Mouse (Mus musculus): ENCODE measurements around the gene Aipl1. TPM values are rescaled to one million over a fixed set of nuclear protein-coding genes. Genes with fewer than 3 reads are reported as not detected.

Aipl1 gene
- polyA plus RNA-seq, 1 experiment from 2014 or later: 0.19 TPM

GRCm38 (mm10) chr11:71985101-71985711, 52.1 kb downstream of the Aipl1 start:
- Histone ChIP-seq H3K36me3 (no peaks in the 10 kb centered on the region), H3K4me3 (replicated peaks) (no peak overlapping the region), H3K4me1 (replicated peaks) (peaks cover 11% of the 10 kb centered on the region; the same call in 1 of the 2 replicates), H3K27ac (no peak overlapping the region), H3K27me3 (replicated peaks) (no peaks in the 10 kb centered on the region), H3K9me3 (no peaks in the 10 kb centered on the region), H3K4me2 (replicated peaks) (no peak overlapping the region), H3K9ac (no peak overlapping the region)
- 41% methylated on average over 4 of the region's 4 CpGs for WGBS
- ATAC-seq: no peak

DNA sequence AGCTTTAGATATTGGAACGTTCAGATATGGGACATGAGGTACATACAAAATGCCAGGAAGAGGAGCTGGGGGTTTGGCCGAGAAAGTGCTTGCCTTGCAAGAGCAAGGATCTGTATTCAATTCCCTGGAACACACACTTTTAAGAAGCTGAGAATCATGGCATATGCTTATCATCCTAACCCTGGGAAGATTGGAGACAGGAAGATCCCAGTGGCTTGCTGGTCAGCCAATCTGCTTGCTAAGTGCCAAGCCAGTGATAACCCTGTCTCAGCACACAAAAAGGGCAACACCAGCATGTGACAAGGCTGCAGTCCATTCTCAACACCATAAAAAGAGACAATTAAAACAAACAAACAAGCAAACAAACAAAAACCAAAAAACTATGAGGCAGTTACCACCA, 53.2 kb downstream of the Aipl1 start:
- 84% methylated on average over 2 of the region's 2 CpGs for WGBS
- ATAC-seq: no peak
- Histone ChIP-seq H3K4me1 (replicated peaks) (peaks cover 11% of the 10 kb centered on the region; the same call in 1 of the 2 replicates), H3K27me3 (replicated peaks) (no peaks in the 10 kb centered on the region), H3K9ac (no peak overlapping the region), H3K9me3 (no peaks in the 10 kb centered on the region), H3K4me2 (replicated peaks) (no peak overlapping the region), H3K27ac (no peak overlapping the region), H3K36me3 (no peaks in the 10 kb centered on the region), H3K4me3 (replicated peaks) (no peak overlapping the region)

Other genes with a start within 250 kb of the Aipl1 start
- 75.4 and 81.8 TPM in 2 replicates for gene Pimreg, start 4.5 kb upstream of the Aipl1 start, polyA plus RNA-seq (2015; fragmentation: Nextera tagmentation; extraction: Ambion mirVana)
- 0.50 and 0.62 TPM in 2 replicates for gene Pitpnm3, start 98.3 kb upstream of the Aipl1 start, polyA plus RNA-seq (2015; fragmentation: Nextera tagmentation; extraction: Ambion mirVana)
- gene Gm43951, start 169.3 kb upstream of the Aipl1 start, polyA plus RNA-seq (2015; fragmentation: Nextera tagmentation; extraction: Ambion mirVana): 0.20 and 0.21 TPM in 2 replicates
- gene 4933427D14Rik, start 169.9 kb upstream of the Aipl1 start, polyA plus RNA-seq (2015; fragmentation: Nextera tagmentation; extraction: Ambion mirVana): 12.7 and 15.2 TPM in 2 replicates
- 340 and 361 TPM in 2 replicates for gene Txndc17, start 170.0 kb upstream of the Aipl1 start, polyA plus RNA-seq (2015; fragmentation: Nextera tagmentation; extraction: Ambion mirVana)
- 33.0 and 34.3 TPM in 2 replicates for gene Med31, start 178.1 kb upstream of the Aipl1 start, polyA plus RNA-seq (2015; fragmentation: Nextera tagmentation; extraction: Ambion mirVana)
- gene Slc13a5, start 229.7 kb upstream of the Aipl1 start, polyA plus RNA-seq (2015; fragmentation: Nextera tagmentation; extraction: Ambion mirVana): 0.11 and 0.49 TPM in 2 replicates

Data from intestine, embryonic 15.5 days (tissue).